Mouse (Mus musculus) right cerebral cortex, adult 18-20 months (tissue): ENCODE data around the gene Hoxd13.

Source experiments
- DNase-seq: peaks from one replicate; pipeline ENCODE4 v3.0.0; 2022; ENCODE audit warnings: mixed read lengths

Hoxd13 gene

GRCm38 (mm10) chr2:74681594-74682531, 13.8 kb downstream of the Hoxd13 start:
- no peak for DNase-seq

- DNase-seq, result no peak
Measured at GRCm38 (mm10) chr2:74682796-74683195, 14.7 kb downstream of the Hoxd13 start.

GRCm38 (mm10) chr2:74683471-74683951, 15.4 kb downstream of the Hoxd13 start:
- no peak for DNase-seq

GRCm38 (mm10) chr2:74684106-74684505, 16.0 kb downstream of the Hoxd13 start:
- no peak for DNase-seq

GRCm38 (mm10) chr2:74685059-74685603, 17.0 kb downstream of the Hoxd13 start:
- DNase-seq, result no peak

- DNase-seq, result peak; percentile 48
Measured at GRCm38 (mm10) chr2:74686301-74686987, 18.3 kb downstream of the Hoxd13 start.

GRCm38 (mm10) chr2:74686988-74687697, 19.0 kb downstream of the Hoxd13 start:
- DNase-seq, result no peak

- no peak for DNase-seq
Measured at GRCm38 (mm10) chr2:74687698-74688555, 19.8 kb downstream of the Hoxd13 start.

GRCm38 (mm10) chr2:74688795-74689573, 20.9 kb downstream of the Hoxd13 start:
- no peak for DNase-seq

- DNase-seq, result no peak
Measured at GRCm38 (mm10) chr2:74689574-74690337, 21.6 kb downstream of the Hoxd13 start.

GRCm38 (mm10) chr2:74690338-74690716, 22.2 kb downstream of the Hoxd13 start:
- DNase-seq, result no peak

- DNase-seq, result no peak
Measured at GRCm38 (mm10) chr2:74691022-74691951, 23.2 kb downstream of the Hoxd13 start, which contains the start of gene Hoxd10. Gene Hoxd10 (plus strand): TSS chr2:74691924.

GRCm38 (mm10) chr2:74691995-74692807, 24.1 kb downstream of the Hoxd13 start:
- no peak for DNase-seq

- DNase-seq, result no peak
Measured at GRCm38 (mm10) chr2:74692808-74693431, 24.8 kb downstream of the Hoxd13 start.

GRCm38 (mm10) chr2:74693432-74693827, 25.3 kb downstream of the Hoxd13 start:
- DNase-seq, result no peak

- DNase-seq, result no peak
Measured at GRCm38 (mm10) chr2:74694066-74694465, 26.0 kb downstream of the Hoxd13 start.

GRCm38 (mm10) chr2:74695383-74695782, 27.3 kb downstream of the Hoxd13 start:
- DNase-seq, result no peak
